Mouse (Mus musculus) kidney, adult 18-20 months (tissue): ENCODE measurements at regions not wholly inside any gene's neighbourhood (a gene's known extent, or its start where the extent isn't known, plus 50 kb on each side); places are given as distances from the start of the nearest gene placed in this dataset.
"Not testable (repeated sequence)": the region's sequence is repeated elsewhere in the genome, so short reads cannot be mapped to it uniquely, and the experiment has no call there.

ENCODE experiments used
- DNase-seq: peaks from one replicate; pipeline ENCODE4 v3.0.0; 2021

- not testable (repeated sequence) for DNase-seq
These were observed 197.9 kb downstream of the Samd9l start for GRCm38 (mm10) chr6:3201507-3201906.

DNA sequence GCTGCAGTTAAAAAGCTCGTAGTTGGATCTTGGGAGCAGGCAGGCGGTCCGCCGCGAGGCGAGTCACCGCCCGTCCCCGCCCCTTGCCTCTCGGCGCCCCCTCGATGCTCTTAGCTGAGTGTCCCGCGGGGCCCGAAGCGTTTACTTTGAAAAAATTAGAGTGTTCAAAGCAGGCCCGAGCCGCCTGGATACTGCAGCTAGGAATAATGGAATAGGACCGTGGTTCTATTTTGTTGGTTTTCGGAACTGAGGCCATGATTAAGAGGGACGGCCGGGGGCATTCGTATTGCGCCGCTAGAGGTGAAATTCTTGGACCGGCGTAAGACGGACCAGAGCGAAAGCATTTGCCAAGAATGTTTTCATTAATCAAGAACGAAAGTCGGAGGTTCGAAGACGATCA, 198.3 kb downstream of the Samd9l start:
- peak; percentile 70 for DNase-seq

- peak; percentile 46 for DNase-seq
These were observed 198.8 kb downstream of the Samd9l start for GRCm38 (mm10) chr6:3200586-3200985.

GRCm38 (mm10) chr6:3192424-3192820, 206.9 kb downstream of the Samd9l start:
- DNase-seq: not testable (repeated sequence)

DNA sequence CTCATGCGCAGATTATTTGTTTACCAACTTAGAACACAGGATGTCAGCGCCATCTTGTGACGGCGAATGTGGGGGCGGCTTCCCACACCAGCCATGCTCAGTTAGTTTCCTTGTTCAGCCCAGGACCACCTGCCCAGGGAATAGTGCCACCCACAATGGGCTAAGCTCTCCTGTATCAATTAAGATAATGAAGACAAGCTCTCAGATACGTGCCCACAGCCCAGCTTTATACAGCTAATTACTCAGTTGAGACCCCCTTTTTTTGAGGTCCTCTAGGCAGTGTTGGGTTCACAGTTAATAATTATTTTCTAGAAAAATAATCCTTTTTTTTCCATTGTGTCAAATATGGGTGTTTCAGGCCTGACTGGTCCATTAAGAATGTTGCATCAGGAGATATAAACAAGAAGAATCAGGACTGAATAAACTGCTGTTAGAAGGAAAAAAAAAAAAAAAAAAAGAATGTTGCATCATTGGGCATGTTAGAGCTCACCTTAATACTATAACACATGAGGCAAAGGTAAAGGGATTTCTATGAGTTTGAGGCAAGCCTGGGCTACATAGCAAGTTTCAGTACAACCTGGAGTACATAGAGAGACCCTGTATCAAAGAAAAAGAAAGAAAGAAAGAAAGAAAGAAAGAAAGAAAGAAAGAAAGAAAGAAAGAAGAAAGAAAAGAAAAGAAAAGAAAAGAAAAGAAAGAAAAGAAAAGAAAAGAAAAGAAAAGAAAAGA, 207.5 kb downstream of the Samd9l start:
- not testable (repeated sequence) for DNase-seq

GRCm38 (mm10) chr6:3183819-3184199, 215.6 kb downstream of the Samd9l start:
- peak; percentile 75 for DNase-seq

- peak; percentile 59 for DNase-seq
These were observed 216.2 kb downstream of the Samd9l start for GRCm38 (mm10) chr6:3182889-3183818.

- DNase-seq: not testable (repeated sequence)
These were observed 216.9 kb downstream of the Samd9l start for GRCm38 (mm10) chr6:3182424-3182841.

- DNase-seq: not testable (repeated sequence)
These were observed 219.6 kb downstream of the Samd9l start for GRCm38 (mm10) chr6:3179603-3180348.

DNA sequence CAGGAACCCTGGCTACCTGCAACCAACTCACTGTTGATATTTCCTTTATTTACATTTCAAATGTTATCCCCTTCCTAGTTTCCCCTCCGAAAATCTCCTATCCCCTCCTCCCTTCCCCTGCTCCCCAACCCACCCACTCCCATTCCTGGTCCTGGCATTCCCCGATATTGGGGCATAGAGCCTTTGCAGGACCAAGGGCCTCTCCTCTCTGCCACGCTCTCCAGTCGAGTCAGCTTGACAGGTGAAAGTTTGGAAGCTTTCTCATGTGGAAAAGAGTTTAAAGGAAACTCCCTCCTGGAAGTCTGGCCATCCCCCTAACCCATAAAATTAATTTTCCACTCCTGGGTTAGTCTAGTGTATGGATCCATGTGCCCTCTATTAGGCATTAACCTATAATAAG, 229.9 kb downstream of the Samd9l start:
- not testable (repeated sequence) for DNase-seq

DNA sequence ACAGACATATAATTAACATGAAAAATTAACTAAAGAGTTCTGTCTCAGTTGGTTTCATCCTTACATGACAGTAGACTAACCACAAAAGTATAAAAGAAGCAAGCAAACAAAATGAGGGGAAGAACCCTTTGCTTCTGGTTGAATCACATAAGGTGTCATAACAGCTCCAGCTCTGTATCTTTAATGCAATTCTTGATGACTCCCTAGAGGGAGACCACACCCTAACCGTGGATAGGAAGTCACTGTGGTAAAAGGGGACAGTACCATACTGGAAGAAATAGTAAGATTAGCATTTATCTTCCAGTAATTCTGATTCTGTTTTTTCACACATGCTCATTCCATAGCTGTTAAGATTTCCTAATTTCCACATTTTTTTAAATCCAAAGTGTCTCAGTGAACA, 233.2 kb downstream of the Samd9l start:
- not testable (repeated sequence) for DNase-seq

DNA sequence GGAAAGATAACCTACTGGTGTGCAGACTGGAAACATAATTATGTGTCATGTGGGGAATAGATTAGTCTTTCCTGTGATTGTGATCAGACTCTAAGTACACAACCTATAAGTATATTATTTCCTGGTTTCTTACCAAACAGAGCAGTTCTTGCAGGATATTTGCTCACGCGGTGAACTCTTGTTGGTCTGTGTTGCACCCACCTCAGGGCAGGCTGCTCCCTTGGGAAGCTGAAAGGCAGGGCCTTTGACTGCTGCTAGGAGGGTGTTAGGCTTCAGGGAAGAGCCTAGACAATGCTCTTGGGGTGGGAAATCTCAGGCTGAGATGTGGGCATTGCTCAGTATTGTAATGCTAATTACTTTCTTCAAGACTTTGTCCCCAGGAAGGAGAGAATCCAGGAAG, 247.5 kb downstream of the Samd9l start:
- not testable (repeated sequence) for DNase-seq

GRCm38 (mm10) chr6:3137823-3138222, 261.5 kb downstream of the Samd9l start:
- DNase-seq: not testable (repeated sequence)

- not testable (repeated sequence) for DNase-seq
These were observed 265.6 kb downstream of the Samd9l start for GRCm38 (mm10) chr6:3133763-3134162.

DNA sequence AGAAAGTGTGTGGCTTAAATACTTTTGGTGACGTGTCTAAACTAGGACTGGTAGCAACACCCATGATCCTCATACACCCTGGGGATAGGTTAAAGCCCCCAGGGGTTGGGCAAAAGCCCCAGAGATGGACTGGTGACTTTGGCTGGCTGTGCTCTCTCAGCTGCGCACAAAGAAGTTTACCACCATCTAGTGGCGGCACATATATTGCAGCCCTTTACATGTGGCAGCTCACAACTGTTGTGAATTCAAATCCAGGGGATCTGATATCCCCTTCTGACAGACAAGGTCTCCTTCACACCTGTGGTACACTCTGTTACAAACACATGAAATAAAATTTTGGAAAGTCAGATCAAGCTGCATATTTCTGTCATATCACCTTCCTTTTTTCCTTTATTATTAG, 283.1 kb downstream of the Samd9l start:
- not testable (repeated sequence) for DNase-seq
